Mouse (Mus musculus) heart, adult 10 weeks (tissue): ENCODE measurements around the gene Zfp57. TPM values are rescaled to one million over a fixed set of nuclear protein-coding genes. Genes with fewer than 3 reads are reported as not detected.

Experiments used
- polyA plus RNA-seq: library from polyadenylated mRNA; stranded (reverse); fragments of 350-450 nt; fragmentation: Illumina TruSeq; extraction: RNeasy Lipid Tissue Mini Kit (QIAGEN cat#74804); gene quantifications from one replicate; pipeline ENCODE4 v1.2.3, GENCODE M21; 2014; ENCODE audit warnings: low read depth, low replicate concordance

Gene Zfp57
- 3.7 TPM for polyA plus RNA-seq

GRCm38 (mm10) chr17:37000863-37001262 is at the start of gene Zfp57:
Zfp57 (plus strand) TSS chr17:37001163.

GRCm38 (mm10) chr17:36957999-36958743 is 42.8 kb upstream of the Zfp57 start, which contains the start of the genes Znrd1 and Znrd1as:
Znrd1 (minus strand) TSS chr17:36958559.
Znrd1as (plus strand) TSS chr17:36958592.

GRCm38 (mm10) chr17:36981221-36981813 is 19.6 kb upstream of the Zfp57 start, which contains the start of gene 2410137M14Rik:
2410137M14Rik (minus strand) TSS chr17:36981237.

GRCm38 (mm10) chr17:36989437-36989836 is 11.5 kb upstream of the Zfp57 start, which contains the start of gene H2-M5:
H2-M5 (minus strand) TSS chr17:36989537.

GRCm38 (mm10) chr17:37022628-37023576 is 21.9 kb downstream of the Zfp57 start, which contains the start of gene Mog:
Mog (minus strand) TSS chr17:37023398.

GRCm38 (mm10) chr17:37045611-37046311 is 44.8 kb downstream of the Zfp57 start, which contains the start of gene Gabbr1:
Gabbr1 (plus strand) TSS chr17:37045966.

Other genes with a start within 250 kb of the Zfp57 start
- gene H2-M10.5, start 228.3 kb upstream of the Zfp57 start, polyA plus RNA-seq = not detected
- gene H2-M10.6, start 189.0 kb upstream of the Zfp57 start, polyA plus RNA-seq = not detected
- gene Trim26, start 164.0 kb upstream of the Zfp57 start, polyA plus RNA-seq = 19.2 TPM
- gene Trim15, start 134.0 kb upstream of the Zfp57 start, polyA plus RNA-seq = not detected
- 0.18 TPM for gene Trim10, start 131.6 kb upstream of the Zfp57 start, polyA plus RNA-seq
- 0.29 TPM for gene Trim40, start 111.0 kb upstream of the Zfp57 start, polyA plus RNA-seq
- gene Trim31, start 103.0 kb upstream of the Zfp57 start, polyA plus RNA-seq = not detected
- gene Rnf39, start 58.2 kb upstream of the Zfp57 start, polyA plus RNA-seq = 0.52 TPM
- 96.5 TPM for gene Ppp1r11, start 49.4 kb upstream of the Zfp57 start, polyA plus RNA-seq
- gene Znrd1, start 42.6 kb upstream of the Zfp57 start, polyA plus RNA-seq = 44.0 TPM
- gene Znrd1as, start 42.6 kb upstream of the Zfp57 start, polyA plus RNA-seq = 29.8 TPM
- 1.2 TPM for gene 2410137M14Rik, start 19.9 kb upstream of the Zfp57 start, polyA plus RNA-seq
- gene H2-M5, start 11.6 kb upstream of the Zfp57 start, polyA plus RNA-seq = 0.55 TPM
- gene Mog, start 22.2 kb downstream of the Zfp57 start, polyA plus RNA-seq = not detected
- gene Gabbr1, start 44.8 kb downstream of the Zfp57 start, polyA plus RNA-seq = 13.1 TPM
- gene Olfr90, start 87.3 kb downstream of the Zfp57 start, polyA plus RNA-seq = not detected
- gene Olfr91, start 97.1 kb downstream of the Zfp57 start, polyA plus RNA-seq = not detected
- not detected for gene Olfr92, start 118.9 kb downstream of the Zfp57 start, polyA plus RNA-seq
- not detected for gene Olfr93, start 160.3 kb downstream of the Zfp57 start, polyA plus RNA-seq
- not detected for gene Ubd, start 192.7 kb downstream of the Zfp57 start, polyA plus RNA-seq
- gene Olfr94, start 199.8 kb downstream of the Zfp57 start, polyA plus RNA-seq = not detected
- gene Olfr95, start 212.0 kb downstream of the Zfp57 start, polyA plus RNA-seq = not detected
- gene Olfr96, start 219.0 kb downstream of the Zfp57 start, polyA plus RNA-seq = not detected
- gene Olfr97, start 236.2 kb downstream of the Zfp57 start, polyA plus RNA-seq = not detected